Mouse (Mus musculus): ENCODE results near the gene Sigirr.

GRCm38 (mm10) chr7:141079481-141080449 is 20.6 kb downstream of the Sigirr start:
- no peak for TF ChIP-seq CTCF (IDR thresholded peaks at IDR 0.05; ENCODE audit: extremely low read depth, insufficient read depth, low read length)
- no peak for TF ChIP-seq POLR2A (IDR thresholded peaks at IDR 0.05; ENCODE audit: extremely low read depth, insufficient read depth, low read length)

Data from cortical plate, adult 2 months (tissue).